9 mouse cellular contexts compared by ENCODE assay signal in genomic region chr10:128376099-128376454, GRCm38 (mm10). TPM values are rescaled to one million over a fixed set of nuclear protein-coding genes. Genes with fewer than 3 reads are reported as not detected.
A peak's percentile ranks its signal among the peaks of the same experiment; 100 is the strongest.
DNase-seq lines count a peak whose midpoint lies in the region; ATAC-seq and TF ChIP-seq lines count a peak whose summit lies in the region.
"Had no signal": no experiment of that assay in that cellular context is flagged by ENCODE, and none has a peak within 500 bp of the region (broad histone marks: within the 10 kb centered on the region; RNA-seq: fewer than 3 reads in every experiment).

No protein-coding gene starts in this region.

- DNase-seq in heart, postnatal 0 days (ENCODE audit: low spot score), result no peak
- DNase-seq in heart, postnatal 25 days (ENCODE audit: low spot score), result no peak
- peak; percentile 91 for DNase-seq in midbrain, embryonic 11.5 days (ENCODE audit: low spot score, missing footprints)
- no peak for DNase-seq in frontal cortex, postnatal 14 days (ENCODE audit: low spot score in 2 of 2)
- no peak for DNase-seq in Muller cell, postnatal 12 days (ENCODE audit: inconsistent ontology term)
- no peak for DNase-seq in ovary, adult 18-20 months (ENCODE audit: low spot score)

- no peak for TF ChIP-seq CTCF in heart, postnatal 0 days (IDR thresholded peaks at IDR 0.05; ENCODE audit: low read depth)
- no peak for TF ChIP-seq CTCF in bone marrow, adult 2 months (IDR thresholded peaks at IDR 0.05; ENCODE audit: control insufficient read depth, insufficient read depth, low read length)

- TF ChIP-seq POLR2A in bone marrow, adult 2 months (IDR thresholded peaks at IDR 0.05; ENCODE audit: borderline replicate concordance, control insufficient read depth, low read depth, low read length), result no peak

- no peak for TF ChIP-seq EP300 in heart, postnatal 0 days (IDR thresholded peaks at IDR 0.05; ENCODE audit: low read depth)

- no peak for ATAC-seq in heart, postnatal 0 days (ENCODE audit: insufficient read depth, low read depth)
- ATAC-seq in hindbrain, embryonic 12.5 days (ENCODE audit: low FRiP score), result no peak
- ATAC-seq in midbrain, embryonic 11.5 days (ENCODE audit: low FRiP score), result no peak

- peaks cover 14% of the 10 kb centered on the region for H3K4me1 ChIP-seq in heart, postnatal 0 days (ENCODE audit: control insufficient read depth, insufficient read depth)
- H3K4me1 ChIP-seq in bone marrow, adult 2 months (ENCODE audit: control insufficient read depth, insufficient read depth, low read length), result peaks cover 1% of the 10 kb centered on the region; the same call in 1 of the 2 replicates
- H3K4me1 ChIP-seq in hindbrain, embryonic 12.5 days, result peaks cover 23% of the 10 kb centered on the region
- H3K4me1 ChIP-seq in midbrain, embryonic 11.5 days (ENCODE audit: control insufficient read depth, insufficient read depth, low read length), result peaks cover 13% of the 10 kb centered on the region

- WGBS in heart, postnatal 0 days, result 46% methylated on average over 4 of the region's 4 CpGs
- 57% methylated on average over 4 of the region's 4 CpGs for WGBS in bone marrow, adult 2 months
- 51% methylated on average over 4 of the region's 4 CpGs for WGBS in hindbrain, embryonic 12.5 days
- WGBS in midbrain, embryonic 11.5 days, result 43% methylated on average over 4 of the region's 4 CpGs

- peak overlapping the region; percentile 85 for H3K4me3 ChIP-seq in heart, postnatal 0 days (ENCODE audit: low read depth, low read length)
- peak overlapping the region; percentile 73 for H3K4me3 ChIP-seq in bone marrow, adult 2 months (replicated peaks; ENCODE audit: control insufficient read depth, low read depth, low read length)
- H3K4me3 ChIP-seq in hindbrain, embryonic 12.5 days, result peak overlapping the region; percentile 99
- peak overlapping the region; percentile 99 for H3K4me3 ChIP-seq in midbrain, embryonic 11.5 days (ENCODE audit: low read depth, low read length)

- H3K9me3 ChIP-seq in heart, postnatal 0 days (replicated peaks; ENCODE audit: control insufficient read depth, low read length), result no peaks in the 10 kb centered on the region
- no peaks in the 10 kb centered on the region for H3K9me3 ChIP-seq in hindbrain, embryonic 12.5 days (replicated peaks)
- H3K9me3 ChIP-seq in midbrain, embryonic 11.5 days (ENCODE audit: control insufficient read depth, low read length), result no peaks in the 10 kb centered on the region

- peak overlapping the region; percentile 84 for H3K27ac ChIP-seq in heart, postnatal 0 days (ENCODE audit: low read depth)
- peak overlapping the region; percentile 98; the same call in 1 of the 2 replicates for H3K27ac ChIP-seq in bone marrow, adult 2 months (ENCODE audit: control insufficient read depth, insufficient read depth, low read depth, low read length, poor library complexity)
- peak overlapping the region; percentile 97 for H3K27ac ChIP-seq in hindbrain, embryonic 12.5 days
- peak overlapping the region; percentile 89 for H3K27ac ChIP-seq in midbrain, embryonic 11.5 days (ENCODE audit: low read depth, low read length)

- intact Hi-C loops in heart, postnatal 25 days (cut with DNase I), result no loop called here

- peak overlapping the region; percentile 92; the same call in 1 of the 2 replicates for H3K9ac ChIP-seq in heart, postnatal 0 days (replicated peaks; ENCODE audit: low read depth, low read length)
- H3K9ac ChIP-seq in hindbrain, embryonic 12.5 days, result peak overlapping the region; percentile 100
- peak overlapping the region; percentile 98 for H3K9ac ChIP-seq in midbrain, embryonic 11.5 days (ENCODE audit: low read length)

- peaks cover 28% of the 10 kb centered on the region for H3K36me3 ChIP-seq in heart, postnatal 0 days (replicated peaks; ENCODE audit: control insufficient read depth, insufficient read depth, low read length)
- peaks cover 24% of the 10 kb centered on the region for H3K36me3 ChIP-seq in hindbrain, embryonic 12.5 days
- H3K36me3 ChIP-seq in midbrain, embryonic 11.5 days (ENCODE audit: control insufficient read depth, insufficient read depth, low read length), result 0 out of 2 replicates have a peak, but pooled peaks cover 6% of the 10 kb centered on the region

- peak overlapping the region; percentile 68 for H3K4me2 ChIP-seq in heart, postnatal 0 days (ENCODE audit: low read depth, low read length)
- H3K4me2 ChIP-seq in hindbrain, embryonic 12.5 days (replicated peaks), result peak overlapping the region; percentile 55
- H3K4me2 ChIP-seq in midbrain, embryonic 11.5 days, result peak overlapping the region; percentile 72

- H3K27me3 ChIP-seq in heart, postnatal 0 days (ENCODE audit: control insufficient read depth, insufficient read depth, low read length), result no peaks in the 10 kb centered on the region
- no peaks in the 10 kb centered on the region for H3K27me3 ChIP-seq in hindbrain, embryonic 12.5 days
- H3K27me3 ChIP-seq in midbrain, embryonic 11.5 days (ENCODE audit: control insufficient read depth, insufficient read depth, low read length), result no peaks in the 10 kb centered on the region
- H3K27me3 ChIP-seq: Patski had no signal

RNA-seq across cellular contexts. Expression of gene Ankrd52, which starts 0.8 kb away (rescaled TPM):
- total RNA-seq in heart, postnatal 0 days (2014; rRNA removed; ENCODE audit: low replicate concordance), result 14.3 and 17.6 TPM in 2 replicates
- 4.2 and 4.5 TPM in 2 replicates for polyA plus RNA-seq in heart, postnatal 0 days (2015; fragmentation: Nextera tagmentation; extraction: Ambion mirVana)
- total RNA-seq in heart, postnatal 25 days (2021), result 10 to 100 TPM; 43.7 to 51.0 TPM
- 14.5 and 17.1 TPM in 2 replicates for polyA plus RNA-seq in bone marrow, adult 2 months (2011; ENCODE audit: insufficient read depth, insufficient read length, low replicate concordance, missing spikeins)
- polyA plus RNA-seq in hindbrain, embryonic 12.5 days (2016; fragmentation: Nextera tagmentation; extraction: Ambion mirVana), result 13.6 and 13.7 TPM in 2 replicates
- 7.5 and 8.6 TPM in 2 replicates for polyA plus RNA-seq in midbrain, embryonic 11.5 days (2014; fragmentation: Nextera tagmentation; extraction: Ambion mirVana)

RNA-seq across cellular contexts. Expression of gene Coq10a, which starts 7.3 kb away (rescaled TPM):
- 35.2 and 36.9 TPM in 2 replicates for total RNA-seq in heart, postnatal 0 days (2014; rRNA removed; ENCODE audit: low replicate concordance)
- polyA plus RNA-seq in heart, postnatal 0 days (2015; fragmentation: Nextera tagmentation; extraction: Ambion mirVana), result 52.9 and 61.2 TPM in 2 replicates
- total RNA-seq in heart, postnatal 25 days (2021), result 100 to 1,000 TPM; 272 to 314 TPM
- polyA plus RNA-seq in bone marrow, adult 2 months (2011; ENCODE audit: insufficient read depth, insufficient read length, low replicate concordance, missing spikeins), result 10.7 and 22.9 TPM in 2 replicates
- polyA plus RNA-seq in hindbrain, embryonic 12.5 days (2016; fragmentation: Nextera tagmentation; extraction: Ambion mirVana), result 31.7 and 32.8 TPM in 2 replicates
- polyA plus RNA-seq in midbrain, embryonic 11.5 days (2014; fragmentation: Nextera tagmentation; extraction: Ambion mirVana), result 23.1 and 23.4 TPM in 2 replicates

RNA-seq across cellular contexts. Expression of gene Slc39a5, which starts 25.0 kb away (rescaled TPM):
- not detected in 2 replicates for total RNA-seq in heart, postnatal 0 days (2014; rRNA removed; ENCODE audit: low replicate concordance)
- not detected in 2 replicates for polyA plus RNA-seq in heart, postnatal 0 days (2015; fragmentation: Nextera tagmentation; extraction: Ambion mirVana)
- not detected for total RNA-seq in heart, postnatal 25 days (2021)
- polyA plus RNA-seq in bone marrow, adult 2 months (2011; ENCODE audit: insufficient read depth, insufficient read length, low replicate concordance, missing spikeins), result not detected in 2 replicates
- polyA plus RNA-seq in hindbrain, embryonic 12.5 days (2016; fragmentation: Nextera tagmentation; extraction: Ambion mirVana), result 0.43 TPM in 1 of 2 replicates, not detected in the other
- not detected in 2 replicates for polyA plus RNA-seq in midbrain, embryonic 11.5 days (2014; fragmentation: Nextera tagmentation; extraction: Ambion mirVana)

RNA-seq across cellular contexts. Expression of gene Nabp2, which starts 35.2 kb away (rescaled TPM):
- total RNA-seq in heart, postnatal 0 days (2014; rRNA removed; ENCODE audit: low replicate concordance), result 28.1 and 34.6 TPM in 2 replicates
- polyA plus RNA-seq in heart, postnatal 0 days (2015; fragmentation: Nextera tagmentation; extraction: Ambion mirVana), result 55.5 and 56.1 TPM in 2 replicates
- total RNA-seq in heart, postnatal 25 days (2021), result 10 to 100 TPM; 44.4 to 46.8 TPM
- polyA plus RNA-seq in bone marrow, adult 2 months (2011; ENCODE audit: insufficient read depth, insufficient read length, low replicate concordance, missing spikeins), result 26.4 and 40.0 TPM in 2 replicates
- 102 and 104 TPM in 2 replicates for polyA plus RNA-seq in hindbrain, embryonic 12.5 days (2016; fragmentation: Nextera tagmentation; extraction: Ambion mirVana)
- 131 and 154 TPM in 2 replicates for polyA plus RNA-seq in midbrain, embryonic 11.5 days (2014; fragmentation: Nextera tagmentation; extraction: Ambion mirVana)

RNA-seq across cellular contexts. Expression of gene Rnf41, which starts 35.4 kb away (rescaled TPM):
- total RNA-seq in heart, postnatal 0 days (2014; rRNA removed; ENCODE audit: low replicate concordance), result 27.1 and 27.3 TPM in 2 replicates
- polyA plus RNA-seq in heart, postnatal 0 days (2015; fragmentation: Nextera tagmentation; extraction: Ambion mirVana), result 21.9 and 24.0 TPM in 2 replicates
- 10 to 100 TPM; 16.0 to 16.5 TPM for total RNA-seq in heart, postnatal 25 days (2021)
- polyA plus RNA-seq in bone marrow, adult 2 months (2011; ENCODE audit: insufficient read depth, insufficient read length, low replicate concordance, missing spikeins), result 8.5 and 17.3 TPM in 2 replicates
- polyA plus RNA-seq in hindbrain, embryonic 12.5 days (2016; fragmentation: Nextera tagmentation; extraction: Ambion mirVana), result 60.8 and 61.4 TPM in 2 replicates
- polyA plus RNA-seq in midbrain, embryonic 11.5 days (2014; fragmentation: Nextera tagmentation; extraction: Ambion mirVana), result 43.1 and 43.8 TPM in 2 replicates
